Mouse (Mus musculus) kidney, embryonic 15.5 days (tissue): Measurements from ENCODE around the gene Borcs8. TPM values are rescaled to one million over a fixed set of nuclear protein-coding genes. Genes with fewer than 3 reads are reported as not detected.

Source experiments
- ATAC-seq: fragments of 200-750 bp; cut with Nextera tagmentation; replicated peaks from 2 replicates; pipeline ENCODE4 v1.8.0; 2017; ENCODE audit warnings: moderate TSS enrichment; ENCODE audit not compliant: low FRiP score
- H3K27ac ChIP-seq: fragments of 300-500 bp; sonication (generic); 2 replicates; pipeline ENCODE4 v1.5.1; 2015; ENCODE audit warnings: mild to moderate bottlenecking, inconsistent platforms
- H3K27me3 ChIP-seq: fragments of 300-500 bp; sonication (generic); 2 replicates; pipeline ENCODE4 v1.6.1; 2015; ENCODE audit warnings: inconsistent platforms
- H3K36me3 ChIP-seq: fragments of 300-500 bp; sonication (generic); 2 replicates; pipeline ENCODE4 v1.6.1; 2015; ENCODE audit warnings: inconsistent platforms
- H3K4me1 ChIP-seq: fragments of 300-500 bp; sonication (generic); 2 replicates; pipeline ENCODE4 v1.6.1; 2015; ENCODE audit warnings: inconsistent platforms
- H3K4me2 ChIP-seq: fragments of 300-500 bp; sonication (generic); 2 replicates; pipeline ENCODE4 v1.6.1; 2015; ENCODE audit warnings: moderate library complexity, mild to moderate bottlenecking, inconsistent platforms
- H3K4me3 ChIP-seq: fragments of 300-500 bp; sonication (generic); replicated peaks from 2 replicates; pipeline ENCODE4 v1.5.1; 2015; ENCODE audit warnings: mild to moderate bottlenecking, inconsistent platforms
- H3K9ac ChIP-seq: fragments of 300-500 bp; sonication (generic); 2 replicates; pipeline ENCODE4 v1.6.1; 2015; ENCODE audit warnings: mild to moderate bottlenecking, inconsistent platforms
- H3K9me3 ChIP-seq: fragments of 300-500 bp; sonication (generic); replicated peaks from 2 replicates; pipeline ENCODE4 v1.6.1; 2016; ENCODE audit warnings: inconsistent platforms
- WGBS: fragments of 180-500 bp; shearing (Covaris S2); methylation state at CpG from one replicate; pipeline ENCODE4 v1.1.7; 2015; ENCODE audit warnings: mixed read lengths; 5-methylcytosine and 5-hydroxymethylcytosine counted together
- polyA plus RNA-seq: library from polyadenylated mRNA; unstranded; fragments of >200 nt; fragmentation: Nextera tagmentation; extraction: Ambion mirVana; gene quantifications from 2 replicates; pipeline ENCODE4 v1.2.1, GENCODE M21; 2015

The Borcs8 gene
- 45.0 and 47.8 TPM in 2 replicates for polyA plus RNA-seq

DNA sequence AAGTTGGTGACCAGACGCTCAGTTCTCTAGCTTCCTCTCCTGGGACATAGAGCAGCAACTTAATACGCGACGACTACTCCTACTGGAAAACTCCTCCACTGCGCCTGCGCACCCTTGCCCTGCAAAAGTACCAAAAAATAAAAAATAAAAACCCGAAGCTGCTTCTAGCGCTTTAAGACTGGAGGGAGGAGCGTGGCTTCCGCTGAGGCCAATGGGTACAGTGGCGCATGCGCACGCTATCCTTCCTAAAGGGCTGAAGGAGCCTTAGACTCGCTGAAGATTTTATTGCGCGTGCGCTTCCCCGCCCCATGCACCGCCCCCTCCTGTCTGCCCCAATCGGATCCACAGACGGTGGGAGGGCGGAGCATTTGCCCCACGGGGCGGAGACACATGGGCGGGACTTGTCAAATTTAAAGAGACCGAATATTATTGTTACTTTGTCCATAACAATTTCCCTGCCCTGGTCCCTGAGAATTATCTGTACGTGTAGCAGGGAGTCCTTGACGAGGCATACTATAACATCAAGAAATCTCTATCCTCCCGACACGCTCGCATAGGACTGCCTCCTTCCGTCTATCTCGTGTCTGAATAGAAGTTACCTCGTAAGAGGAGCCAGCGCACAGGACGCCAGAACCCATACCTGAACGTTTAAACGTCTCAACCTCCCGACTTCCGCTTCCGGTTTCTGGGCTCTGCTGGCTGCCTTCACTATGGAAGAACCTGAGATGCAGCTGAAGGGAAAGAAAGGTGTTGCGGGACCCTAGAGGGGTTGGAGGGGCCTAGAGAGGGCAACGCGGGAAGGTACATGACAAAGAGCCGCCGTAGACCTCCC lies at the start of gene Borcs8, which contains the start of the genes Rfxank and Mef2b:
Gene Borcs8, plus strand, starts transcription at position 474 of the 832 bp plus-strand sequence.
Gene Rfxank, minus strand, starts transcription at position 129 of the 832 bp plus-strand sequence.
Gene Mef2b, plus strand, starts transcription at position 686 of the 832 bp plus-strand sequence.
- WGBS: under 1% methylated on average over 46 of the region's 46 CpGs
- Histone ChIP-seq H3K9me3 (no peaks in the 10 kb centered on the region), H3K4me1 (peaks cover 21% of the 10 kb centered on the region), H3K4me2 (peak within 1 kb of the TSS; percentile 73), H3K4me3 (peak within 1 kb of the TSS; percentile 76), H3K27me3 (no peaks in the 10 kb centered on the region), H3K9ac (peak within 1 kb of the TSS; percentile 59), H3K27ac (peak within 1 kb of the TSS; percentile 85), H3K36me3 (peaks cover 59% of the 10 kb centered on the region)
- ATAC-seq: peak; percentile 98

DNA sequence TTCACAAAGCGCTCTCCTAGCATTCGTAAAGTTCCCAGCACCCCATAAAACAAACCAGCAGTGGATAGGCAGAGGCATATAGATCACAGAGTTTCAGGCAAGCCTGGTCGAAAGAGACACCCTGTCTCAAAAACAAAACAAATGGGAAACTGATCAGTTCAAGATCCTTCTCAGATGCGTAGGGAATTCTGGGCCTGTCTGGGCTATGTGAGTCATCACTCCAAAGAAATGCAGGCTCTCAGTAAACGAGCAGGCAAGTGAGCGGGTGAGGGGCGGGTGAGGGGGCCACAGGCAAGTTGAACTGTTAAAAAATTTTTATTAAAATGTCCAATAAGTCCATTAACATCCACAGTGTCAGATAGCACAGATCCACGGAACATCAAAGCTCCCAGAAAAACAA lies 46.5 kb upstream of the Borcs8 start:
- peaks cover 6% of the 10 kb centered on the region for H3K4me1 ChIP-seq
- no peaks in the 10 kb centered on the region for H3K36me3 ChIP-seq
- H3K9me3 ChIP-seq: no peaks in the 10 kb centered on the region; the same call in 1 of the 2 replicates
- 51% methylated on average over 8 of the region's 8 CpGs for WGBS
- peaks cover 49% of the 10 kb centered on the region for H3K27me3 ChIP-seq
- no peak overlapping the region for H3K4me2 ChIP-seq
- no peak for ATAC-seq
- no peak overlapping the region for H3K27ac ChIP-seq
- no peak overlapping the region for H3K9ac ChIP-seq
- H3K4me3 ChIP-seq: no peak overlapping the region

GRCm38 (mm10) chr8:70099276-70099675 lies 40.0 kb upstream of the Borcs8 start:
- Histone ChIP-seq H3K27me3 (0 out of 2 replicates have a peak, but pooled peaks cover 3% of the 10 kb centered on the region), H3K9ac (no peak overlapping the region), H3K4me1 (no peaks in the 10 kb centered on the region), H3K4me3 (no peak overlapping the region), H3K4me2 (no peak overlapping the region), H3K36me3 (no peaks in the 10 kb centered on the region), H3K9me3 (no peaks in the 10 kb centered on the region; the same call in 1 of the 2 replicates), H3K27ac (no peak overlapping the region)
- ATAC-seq: no peak
- 71% methylated on average over 8 of the region's 8 CpGs for WGBS

- Histone ChIP-seq H3K4me1 (no peaks in the 10 kb centered on the region), H3K9me3 (no peaks in the 10 kb centered on the region; the same call in 1 of the 2 replicates), H3K4me2 (no peak overlapping the region), H3K4me3 (no peak overlapping the region), H3K9ac (no peak overlapping the region), H3K27ac (no peak overlapping the region), H3K27me3 (0 out of 2 replicates have a peak, but pooled peaks cover 3% of the 10 kb centered on the region), H3K36me3 (no peaks in the 10 kb centered on the region)
- WGBS: 82% methylated on average over 8 of the region's 8 CpGs
- no peak for ATAC-seq
These were observed 39.1 kb upstream of the Borcs8 start for GRCm38 (mm10) chr8:70100241-70100640.

GRCm38 (mm10) chr8:70104506-70104905 lies 34.8 kb upstream of the Borcs8 start:
- Histone ChIP-seq H3K4me3 (no peak overlapping the region), H3K9me3 (no peaks in the 10 kb centered on the region), H3K27ac (no peak overlapping the region), H3K36me3 (no peaks in the 10 kb centered on the region), H3K27me3 (peaks cover 16% of the 10 kb centered on the region), H3K4me1 (no peaks in the 10 kb centered on the region), H3K9ac (no peak overlapping the region), H3K4me2 (no peak overlapping the region)
- WGBS: 15% methylated on average over 6 of the region's 6 CpGs
- ATAC-seq: no peak

GRCm38 (mm10) chr8:70104922-70105321 lies 34.4 kb upstream of the Borcs8 start:
- no peak for ATAC-seq
- H3K27ac ChIP-seq: no peak overlapping the region
- H3K9ac ChIP-seq: no peak overlapping the region
- 77% methylated on average over 7 of the region's 7 CpGs for WGBS
- H3K36me3 ChIP-seq: no peaks in the 10 kb centered on the region
- no peak overlapping the region for H3K4me2 ChIP-seq
- H3K4me3 ChIP-seq: no peak overlapping the region
- H3K9me3 ChIP-seq: no peaks in the 10 kb centered on the region
- H3K27me3 ChIP-seq: peaks cover 20% of the 10 kb centered on the region
- no peaks in the 10 kb centered on the region for H3K4me1 ChIP-seq

DNA sequence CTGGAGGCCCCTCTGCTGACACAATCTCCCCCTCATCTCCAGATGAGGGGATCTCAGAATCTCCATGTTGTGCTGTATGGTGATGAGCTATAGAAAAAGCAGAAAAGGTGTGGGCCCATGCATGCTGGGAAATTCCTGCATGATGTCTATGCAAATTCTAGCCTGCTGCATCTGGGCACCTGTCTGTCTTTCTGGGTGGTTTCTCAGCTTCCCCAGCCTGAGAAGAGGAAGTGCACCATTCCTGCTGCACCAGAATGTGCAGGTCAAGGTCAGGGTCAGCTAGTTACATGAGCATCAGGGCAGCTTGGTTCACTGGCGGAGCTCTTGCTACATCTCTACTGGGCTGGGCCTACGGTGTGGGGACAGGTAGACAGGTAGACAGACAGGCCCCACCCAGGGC lies 28.8 kb upstream of the Borcs8 start:
- Histone ChIP-seq H3K4me1 (peaks cover 12% of the 10 kb centered on the region), H3K9me3 (no peaks in the 10 kb centered on the region), H3K9ac (no peak overlapping the region), H3K27ac (no peak overlapping the region), H3K27me3 (peaks cover 76% of the 10 kb centered on the region), H3K4me3 (no peak overlapping the region), H3K4me2 (no peak overlapping the region), H3K36me3 (no peaks in the 10 kb centered on the region)
- ATAC-seq: no peak
- WGBS: 73% methylated on average over 2 of the region's 2 CpGs

- WGBS: 46% methylated on average over 23 of the region's 23 CpGs
- peaks cover 82% of the 10 kb centered on the region for H3K27me3 ChIP-seq
- peaks cover 12% of the 10 kb centered on the region for H3K4me1 ChIP-seq
These were observed 28.0 kb upstream of the Borcs8 start for GRCm38 (mm10) chr8:70111192-70111795.

DNA sequence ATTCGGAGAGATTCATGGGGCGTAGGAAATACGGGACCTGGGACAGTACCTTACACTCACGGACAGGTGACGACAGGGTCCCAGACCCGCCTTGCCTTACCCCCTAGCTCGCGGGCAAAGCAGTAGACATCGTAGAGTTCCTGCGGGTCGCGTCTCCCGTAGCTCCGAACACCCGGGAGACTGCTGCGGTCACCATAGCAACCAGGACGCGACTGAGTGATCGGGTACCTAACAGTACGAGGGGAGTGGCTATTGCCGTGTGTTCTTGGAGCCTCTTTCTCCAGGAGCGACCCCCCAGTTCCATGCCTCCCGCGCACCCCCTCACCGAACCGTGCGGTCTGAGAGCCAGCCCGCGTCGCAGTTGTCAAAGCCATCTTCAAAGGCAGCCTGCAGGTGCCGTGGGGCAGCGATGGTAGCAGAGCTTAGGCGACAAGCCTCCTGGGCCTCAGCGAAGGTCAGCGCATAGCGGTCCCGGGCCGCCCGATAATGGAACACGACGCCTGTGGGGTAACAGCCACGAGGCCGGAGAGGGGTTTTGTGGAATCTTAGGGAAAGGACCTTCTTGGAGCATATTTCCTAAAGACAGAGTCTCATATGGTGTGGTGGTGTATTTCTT lies 26.8 kb upstream of the Borcs8 start:
- 8% methylated on average over 43 of the region's 43 CpGs for WGBS
- peaks cover 12% of the 10 kb centered on the region for H3K4me1 ChIP-seq
- no peak overlapping the region for H3K27ac ChIP-seq
- H3K9me3 ChIP-seq: no peaks in the 10 kb centered on the region
- H3K27me3 ChIP-seq: peaks cover 91% of the 10 kb centered on the region
- no peak overlapping the region; the same call in 1 of the 2 replicates for H3K4me3 ChIP-seq
- no peaks in the 10 kb centered on the region for H3K36me3 ChIP-seq
- H3K9ac ChIP-seq: no peak overlapping the region
- H3K4me2 ChIP-seq: peak overlapping the region; percentile 16; the same call in 1 of the 2 replicates
- no peak for ATAC-seq

More at GRCm38 (mm10) chr8:70111192-70111795, 28.0 kb upstream of the Borcs8 start:
- no peak for ATAC-seq
- Histone ChIP-seq H3K4me3 (peak overlapping the region; percentile 8), H3K9ac (no peak overlapping the region), H3K36me3 (no peaks in the 10 kb centered on the region), H3K27ac (no peak overlapping the region), H3K9me3 (no peaks in the 10 kb centered on the region), H3K4me2 (0 out of 2 replicates have a peak overlapping the region, but pooled peaks have one; percentile 16)

DNA sequence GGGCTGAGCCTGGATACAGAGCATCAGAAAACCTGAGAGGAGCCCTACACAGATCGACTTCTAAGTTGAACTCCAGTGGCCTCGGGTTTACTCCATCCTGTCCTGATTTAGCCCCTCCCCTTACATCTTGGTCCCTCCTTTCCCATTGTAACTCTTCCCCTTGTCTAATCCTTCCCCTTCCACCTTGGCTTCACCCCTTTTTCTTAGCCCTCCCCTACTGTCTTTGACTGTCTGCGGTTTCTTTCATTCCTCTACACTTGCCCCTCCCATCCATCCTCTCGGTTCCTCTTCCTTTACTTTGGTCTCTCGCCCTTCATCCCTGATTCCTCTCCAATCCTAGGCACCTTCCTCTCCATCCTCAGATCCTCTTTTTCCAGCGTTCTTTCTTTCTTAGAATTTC lies 24.8 kb upstream of the Borcs8 start:
- Histone ChIP-seq H3K9ac (no peak overlapping the region), H3K36me3 (no peaks in the 10 kb centered on the region)
- 20% methylated on average over 6 of the region's 6 CpGs for WGBS

GRCm38 (mm10) chr8:70114892-70115291 lies 24.4 kb upstream of the Borcs8 start:
- Histone ChIP-seq H3K27ac (no peak overlapping the region), H3K4me2 (no peak overlapping the region), H3K36me3 (no peaks in the 10 kb centered on the region), H3K9ac (no peak overlapping the region), H3K4me3 (no peak overlapping the region), H3K4me1 (peaks cover 12% of the 10 kb centered on the region), H3K27me3 (peaks cover 100% of the 10 kb centered on the region), H3K9me3 (no peaks in the 10 kb centered on the region)
- 69% methylated on average over 13 of the region's 13 CpGs for WGBS
- ATAC-seq: no peak

More for the DNA sequence above, 24.8 kb upstream of the Borcs8 start:
- Histone ChIP-seq H3K9me3 (no peaks in the 10 kb centered on the region), H3K4me3 (no peak overlapping the region), H3K27me3 (peaks cover 100% of the 10 kb centered on the region), H3K4me2 (no peak overlapping the region), H3K27ac (no peak overlapping the region), H3K4me1 (peaks cover 12% of the 10 kb centered on the region)
- no peak for ATAC-seq

- H3K9ac ChIP-seq: no peak overlapping the region
- H3K36me3 ChIP-seq: no peaks in the 10 kb centered on the region
- 5% methylated on average over 9 of the region's 9 CpGs for WGBS
- peaks cover 7% of the 10 kb centered on the region for H3K4me1 ChIP-seq
- H3K4me3 ChIP-seq: no peak overlapping the region
- no peak overlapping the region for H3K4me2 ChIP-seq
- ATAC-seq: no peak
- H3K27me3 ChIP-seq: peaks cover 92% of the 10 kb centered on the region
- H3K9me3 ChIP-seq: no peaks in the 10 kb centered on the region
- H3K27ac ChIP-seq: no peak overlapping the region
These were observed 21.7 kb upstream of the Borcs8 start for GRCm38 (mm10) chr8:70117611-70118010.
